Mouse (Mus musculus) liver, adult 10 weeks (tissue): ENCODE measurements around the gene Fbxw5. TPM values are rescaled to one million over a fixed set of nuclear protein-coding genes. Genes with fewer than 3 reads are reported as not detected.

Source experiments
- polyA plus RNA-seq: library from polyadenylated mRNA; stranded (reverse); fragments of 350-450 nt; fragmentation: Illumina TruSeq; extraction: RNeasy Lipid Tissue Mini Kit (QIAGEN cat#74804); gene quantifications from one replicate; pipeline ENCODE4 v1.2.3, GENCODE M21; 2014; ENCODE audit warnings: low read depth, low replicate concordance

Fbxw5 gene
- 1.9 TPM for polyA plus RNA-seq

GRCm38 (mm10) chr2:25500576-25501405 is at the start of gene Fbxw5:
Gene Fbxw5 (plus strand): TSS chr2:25500750.

GRCm38 (mm10) chr2:25456205-25456953 is 44.2 kb upstream of the Fbxw5 start, which contains the start of gene Clic3:
Gene Clic3 (plus strand): TSS chr2:25456838.

GRCm38 (mm10) chr2:25460551-25461309 is 39.8 kb upstream of the Fbxw5 start, which contains the start of gene Paxx:
Gene Paxx (minus strand): TSS chr2:25461094.

GRCm38 (mm10) chr2:25469969-25470368 is 30.6 kb upstream of the Fbxw5 start, which contains the start of gene Ptgds:
Gene Ptgds (minus strand): TSS chr2:25470046.

GRCm38 (mm10) chr2:25493476-25493961 is 7.0 kb upstream of the Fbxw5 start, which contains the start of gene Lcn12:
Gene Lcn12 (minus strand): TSS chr2:25493911.

GRCm38 (mm10) chr2:25501593-25502486 is 1.3 kb downstream of the Fbxw5 start, which contains the start of gene C8g:
Gene C8g (minus strand): TSS chr2:25501719.

GRCm38 (mm10) chr2:25546811-25547491 is 46.4 kb downstream of the Fbxw5 start, which contains the start of gene Traf2:
Gene Traf2 (minus strand): TSS chr2:25546940.

Other genes with a start within 250 kb of the Fbxw5 start
- 0.85 TPM for gene Tmem203, start 245.3 kb upstream of the Fbxw5 start, polyA plus RNA-seq
- gene Tprn, start 238.1 kb upstream of the Fbxw5 start, polyA plus RNA-seq: 0.19 TPM
- gene Ssna1, start 228.3 kb upstream of the Fbxw5 start, polyA plus RNA-seq: 2.6 TPM
- gene Anapc2, start 228.3 kb upstream of the Fbxw5 start, polyA plus RNA-seq: 7.9 TPM
- gene Tmem210, start 212.6 kb upstream of the Fbxw5 start, polyA plus RNA-seq: not detected
- not detected for gene Lrrc26, start 210.8 kb upstream of the Fbxw5 start, polyA plus RNA-seq
- gene Grin1, start 181.6 kb upstream of the Fbxw5 start, polyA plus RNA-seq: not detected
- gene Man1b1, start 168.4 kb upstream of the Fbxw5 start, polyA plus RNA-seq: 8.7 TPM
- 4.9 TPM for gene Dpp7, start 144.4 kb upstream of the Fbxw5 start, polyA plus RNA-seq
- 1.8 TPM for gene Uap1l1, start 135.1 kb upstream of the Fbxw5 start, polyA plus RNA-seq
- gene Sapcd2, start 128.4 kb upstream of the Fbxw5 start, polyA plus RNA-seq: not detected
- not detected for gene Entpd2, start 104.9 kb upstream of the Fbxw5 start, polyA plus RNA-seq
- gene Npdc1, start 101.4 kb upstream of the Fbxw5 start, polyA plus RNA-seq: 1.1 TPM
- not detected for gene Fut7, start 77.5 kb upstream of the Fbxw5 start, polyA plus RNA-seq
- gene Abca2, start 72.0 kb upstream of the Fbxw5 start, polyA plus RNA-seq: 2.0 TPM
- not detected for gene Clic3, start 43.9 kb upstream of the Fbxw5 start, polyA plus RNA-seq
- gene Paxx, start 39.7 kb upstream of the Fbxw5 start, polyA plus RNA-seq: 57.0 TPM
- 2.1 TPM for gene Ptgds, start 30.7 kb upstream of the Fbxw5 start, polyA plus RNA-seq
- gene Lcn12, start 6.8 kb upstream of the Fbxw5 start, polyA plus RNA-seq: not detected
- gene C8g, start 969 bp downstream of the Fbxw5 start, polyA plus RNA-seq: 156 TPM
- gene Traf2, start 46.2 kb downstream of the Fbxw5 start, polyA plus RNA-seq: 0.93 TPM
- 9.1 TPM for gene Edf1, start 57.1 kb downstream of the Fbxw5 start, polyA plus RNA-seq
- gene Mamdc4, start 74.1 kb downstream of the Fbxw5 start, polyA plus RNA-seq: not detected
- 3.5 TPM for gene Phpt1, start 74.5 kb downstream of the Fbxw5 start, polyA plus RNA-seq
- gene Ajm1, start 81.0 kb downstream of the Fbxw5 start, polyA plus RNA-seq: not detected
- 7.1 TPM for gene Rabl6, start 107.8 kb downstream of the Fbxw5 start, polyA plus RNA-seq
- not detected for gene Ccdc183, start 116.9 kb downstream of the Fbxw5 start, polyA plus RNA-seq
- 7.4 TPM for gene Tmem141, start 121.3 kb downstream of the Fbxw5 start, polyA plus RNA-seq
- gene Fcna, start 127.3 kb downstream of the Fbxw5 start, polyA plus RNA-seq: 34.9 TPM
- gene Lcn8, start 152.4 kb downstream of the Fbxw5 start, polyA plus RNA-seq: not detected
- not detected for gene Lcn5, start 157.2 kb downstream of the Fbxw5 start, polyA plus RNA-seq
- not detected for gene Lcn6, start 176.0 kb downstream of the Fbxw5 start, polyA plus RNA-seq
- gene Lcn10, start 182.0 kb downstream of the Fbxw5 start, polyA plus RNA-seq: not detected
- not detected for gene Obp2a, start 199.3 kb downstream of the Fbxw5 start, polyA plus RNA-seq
- gene Bmyc, start 206.0 kb downstream of the Fbxw5 start, polyA plus RNA-seq: 0.72 TPM
- not detected for gene Obp2b, start 236.3 kb downstream of the Fbxw5 start, polyA plus RNA-seq